Mouse (Mus musculus) liver, embryonic 15.5 days (tissue): ENCODE data around the gene 1700025G04Rik. TPM values are rescaled to one million over a fixed set of nuclear protein-coding genes. Genes with fewer than 3 reads are reported as not detected.

Experiments used
- ATAC-seq: fragments of 200-750 bp; cut with Nextera tagmentation; 2 replicates; pipeline ENCODE4 v1.8.0; 2017; ENCODE audit warnings: moderate number of reproducible peaks, mild to moderate bottlenecking, moderate library complexity; ENCODE audit not compliant: insufficient read depth
- H3K27ac ChIP-seq: fragments of 300-500 bp; sonication (generic); replicated peaks from 2 replicates; pipeline ENCODE4 v1.5.1; 2015; ENCODE audit warnings: mild to moderate bottlenecking, inconsistent platforms
- H3K27me3 ChIP-seq: fragments of 300-500 bp; sonication (generic); 2 replicates; pipeline ENCODE4 v1.6.1; 2015; ENCODE audit warnings: mild to moderate bottlenecking, inconsistent platforms
- H3K36me3 ChIP-seq: fragments of 300-500 bp; sonication (generic); replicated peaks from 2 replicates; pipeline ENCODE4 v1.6.1; 2015; ENCODE audit warnings: moderate library complexity, mild to moderate bottlenecking, inconsistent platforms
- H3K4me1 ChIP-seq: fragments of 300-500 bp; sonication (generic); replicated peaks from 2 replicates; pipeline ENCODE4 v1.6.1; 2015; ENCODE audit warnings: inconsistent platforms
- H3K4me2 ChIP-seq: fragments of 300-500 bp; sonication (generic); 2 replicates; pipeline ENCODE4 v1.6.1; 2015; ENCODE audit warnings: moderate library complexity, mild to moderate bottlenecking, inconsistent platforms
- H3K4me3 ChIP-seq: fragments of 300-500 bp; sonication (generic); replicated peaks from 2 replicates; pipeline ENCODE4 v1.5.1; 2015; ENCODE audit warnings: mild to moderate bottlenecking, inconsistent platforms
- H3K9ac ChIP-seq: fragments of 300-500 bp; sonication (generic); 2 replicates; pipeline ENCODE4 v1.6.1; 2015; ENCODE audit warnings: moderate library complexity, mild to moderate bottlenecking, inconsistent platforms
- H3K9me3 ChIP-seq: fragments of 300-500 bp; sonication (generic); replicated peaks from 2 replicates; pipeline ENCODE4 v1.6.1; 2016; ENCODE audit warnings: inconsistent platforms
- WGBS: fragments of 180-500 bp; shearing (Covaris S2); methylation state at CpG from one replicate; pipeline ENCODE4 v1.1.7; 2015; ENCODE audit warnings: mixed read lengths; ENCODE audit not compliant: insufficient replicate concordance; 5-methylcytosine and 5-hydroxymethylcytosine counted together
- polyA plus RNA-seq: library from polyadenylated mRNA; unstranded; fragments of >200 nt; fragmentation: Nextera tagmentation; extraction: Ambion mirVana; gene quantifications from 2 replicates; pipeline ENCODE4 v1.2.1, GENCODE M21; 2015

The 1700025G04Rik gene
- polyA plus RNA-seq, 1 experiment from 2014 or later: 2.3 TPM

- peaks cover 11% of the 10 kb centered on the region; the same call in 1 of the 2 replicates for H3K4me1 ChIP-seq
- 38% methylated on average over 6 of the region's 6 CpGs for whole genome bisulfite sequencing
- no peak overlapping the region for H3K9ac ChIP-seq
Measured at GRCm38 (mm10) chr1:151939510-151939909, 150.4 kb downstream of the 1700025G04Rik start.

GRCm38 (mm10) chr1:151933605-151934004 is 156.3 kb downstream of the 1700025G04Rik start:
- whole genome bisulfite sequencing: 61% methylated on average over 6 of the region's 6 CpGs
- Histone ChIP-seq H3K4me2 (no peak overlapping the region), H3K27me3 (no peaks in the 10 kb centered on the region), H3K36me3 (no peaks in the 10 kb centered on the region), H3K9me3 (no peaks in the 10 kb centered on the region), H3K4me1 (no peaks in the 10 kb centered on the region), H3K27ac (no peak overlapping the region), H3K4me3 (no peak overlapping the region), H3K9ac (no peak overlapping the region)
- no peak for ATAC-seq

More at GRCm38 (mm10) chr1:151939510-151939909, 150.4 kb downstream of the 1700025G04Rik start:
- Histone ChIP-seq H3K27me3 (no peaks in the 10 kb centered on the region), H3K4me3 (no peak overlapping the region), H3K27ac (no peak overlapping the region), H3K4me2 (no peak overlapping the region), H3K36me3 (no peaks in the 10 kb centered on the region), H3K9me3 (no peaks in the 10 kb centered on the region)
- no peak for ATAC-seq

GRCm38 (mm10) chr1:151926826-151927225 is 163.1 kb downstream of the 1700025G04Rik start:
- no peaks in the 10 kb centered on the region; the same call in 1 of the 2 replicates for H3K4me1 ChIP-seq
- H3K27me3 ChIP-seq: no peaks in the 10 kb centered on the region
- H3K27ac ChIP-seq: no peak overlapping the region
- no peak for ATAC-seq
- 67% methylated on average over 8 of the region's 8 CpGs for WGBS
- no peak overlapping the region for H3K4me2 ChIP-seq
- H3K36me3 ChIP-seq: no peaks in the 10 kb centered on the region
- H3K4me3 ChIP-seq: no peak overlapping the region
- no peak overlapping the region for H3K9ac ChIP-seq
- no peaks in the 10 kb centered on the region for H3K9me3 ChIP-seq

GRCm38 (mm10) chr1:151926141-151926540 is 163.8 kb downstream of the 1700025G04Rik start:
- Histone ChIP-seq H3K4me2 (no peak overlapping the region), H3K27ac (no peak overlapping the region), H3K27me3 (no peaks in the 10 kb centered on the region), H3K4me3 (no peak overlapping the region), H3K4me1 (no peaks in the 10 kb centered on the region; the same call in 1 of the 2 replicates), H3K9me3 (no peaks in the 10 kb centered on the region), H3K36me3 (no peaks in the 10 kb centered on the region), H3K9ac (no peak overlapping the region)
- WGBS: 16% methylated on average over 4 of the region's 4 CpGs
- no peak for ATAC-seq

- H3K9me3 ChIP-seq: no peaks in the 10 kb centered on the region
- no peaks in the 10 kb centered on the region; the same call in 1 of the 2 replicates for H3K4me1 ChIP-seq
- WGBS: 58% methylated on average over 7 of the region's 7 CpGs
- no peak overlapping the region for H3K4me2 ChIP-seq
- H3K27me3 ChIP-seq: no peaks in the 10 kb centered on the region
- no peaks in the 10 kb centered on the region for H3K36me3 ChIP-seq
- no peak for ATAC-seq
- H3K4me3 ChIP-seq: no peak overlapping the region
- H3K9ac ChIP-seq: no peak overlapping the region
- H3K27ac ChIP-seq: no peak overlapping the region
Measured at GRCm38 (mm10) chr1:151925738-151926137, 164.2 kb downstream of the 1700025G04Rik start.

GRCm38 (mm10) chr1:151918806-151919357 is 171.0 kb downstream of the 1700025G04Rik start:
- H3K9ac ChIP-seq: no peak overlapping the region
- no peak overlapping the region for H3K4me2 ChIP-seq
- H3K9me3 ChIP-seq: no peaks in the 10 kb centered on the region
- H3K27ac ChIP-seq: no peak overlapping the region
- no peaks in the 10 kb centered on the region for H3K27me3 ChIP-seq
- no peak overlapping the region for H3K4me3 ChIP-seq
- H3K4me1 ChIP-seq: no peaks in the 10 kb centered on the region
- 61% methylated on average over 9 of the region's 9 CpGs for WGBS
- H3K36me3 ChIP-seq: no peaks in the 10 kb centered on the region
- ATAC-seq: no peak

GRCm38 (mm10) chr1:151917736-151918135 is 172.2 kb downstream of the 1700025G04Rik start:
- no peaks in the 10 kb centered on the region for H3K36me3 ChIP-seq
- ATAC-seq: no peak
- H3K27ac ChIP-seq: no peak overlapping the region
- H3K9me3 ChIP-seq: no peaks in the 10 kb centered on the region
- H3K4me3 ChIP-seq: no peak overlapping the region
- no peak overlapping the region for H3K9ac ChIP-seq
- no peaks in the 10 kb centered on the region for H3K4me1 ChIP-seq
- no peak overlapping the region for H3K4me2 ChIP-seq
- H3K27me3 ChIP-seq: no peaks in the 10 kb centered on the region
- 37% methylated on average over 3 of the region's 3 CpGs for WGBS

GRCm38 (mm10) chr1:151914494-151914893 is 175.4 kb downstream of the 1700025G04Rik start:
- H3K4me2 ChIP-seq: no peak overlapping the region
- H3K9ac ChIP-seq: no peak overlapping the region
- ATAC-seq: no peak
- 70% methylated on average over 9 of the region's 9 CpGs for WGBS
- H3K36me3 ChIP-seq: no peaks in the 10 kb centered on the region
- no peaks in the 10 kb centered on the region for H3K9me3 ChIP-seq
- H3K4me1 ChIP-seq: no peaks in the 10 kb centered on the region
- H3K27ac ChIP-seq: no peak overlapping the region
- H3K27me3 ChIP-seq: no peaks in the 10 kb centered on the region
- H3K4me3 ChIP-seq: no peak overlapping the region

- H3K27ac ChIP-seq: no peak overlapping the region
- no peaks in the 10 kb centered on the region for H3K27me3 ChIP-seq
- H3K4me2 ChIP-seq: no peak overlapping the region
- H3K36me3 ChIP-seq: no peaks in the 10 kb centered on the region
- H3K9ac ChIP-seq: no peak overlapping the region
- 59% methylated on average over 4 of the region's 4 CpGs for WGBS
- ATAC-seq: no peak
- H3K9me3 ChIP-seq: no peaks in the 10 kb centered on the region
- H3K4me1 ChIP-seq: no peaks in the 10 kb centered on the region
- H3K4me3 ChIP-seq: no peak overlapping the region
Measured at GRCm38 (mm10) chr1:151907014-151907413, 182.9 kb downstream of the 1700025G04Rik start.

- no peak overlapping the region for H3K4me3 ChIP-seq
- no peaks in the 10 kb centered on the region for H3K27me3 ChIP-seq
- no peaks in the 10 kb centered on the region for H3K9me3 ChIP-seq
- 70% methylated on average over 12 of the region's 12 CpGs for WGBS
- no peak overlapping the region for H3K27ac ChIP-seq
- no peak overlapping the region for H3K4me2 ChIP-seq
- no peak overlapping the region for H3K9ac ChIP-seq
- no peak for ATAC-seq
- no peaks in the 10 kb centered on the region for H3K36me3 ChIP-seq
- H3K4me1 ChIP-seq: no peaks in the 10 kb centered on the region
Measured at GRCm38 (mm10) chr1:151900706-151901360, 189.1 kb downstream of the 1700025G04Rik start.

GRCm38 (mm10) chr1:151899964-151900363 is 190.0 kb downstream of the 1700025G04Rik start:
- ATAC-seq: no peak
- Histone ChIP-seq H3K4me3 (no peak overlapping the region), H3K36me3 (no peaks in the 10 kb centered on the region), H3K27me3 (no peaks in the 10 kb centered on the region), H3K9ac (no peak overlapping the region), H3K9me3 (no peaks in the 10 kb centered on the region), H3K27ac (no peak overlapping the region), H3K4me2 (no peak overlapping the region), H3K4me1 (no peaks in the 10 kb centered on the region)
- 63% methylated on average over 7 of the region's 7 CpGs for WGBS
